ENCODE assay signal across 14 mouse cellular contexts in genomic region chr13:69867296-69868065, GRCm38 (mm10).
DNase-seq lines count a peak whose midpoint lies in the region; ATAC-seq and TF ChIP-seq lines count a peak whose summit lies in the region.
"Had no signal": no experiment of that assay in that cellular context is flagged by ENCODE, and none has a peak within 500 bp of the region (broad histone marks: within the 10 kb centered on the region; RNA-seq: fewer than 3 reads in every experiment).

No protein-coding gene starts in this region.

- H3K36me3 ChIP-seq in forebrain, postnatal 0 days (ENCODE audit: insufficient read depth) = no peaks in the 10 kb centered on the region
- H3K36me3 ChIP-seq in forebrain, embryonic 15.5 days = no peaks in the 10 kb centered on the region
- no peaks in the 10 kb centered on the region for H3K36me3 ChIP-seq in midbrain, embryonic 14.5 days (ENCODE audit: control insufficient read depth, insufficient read depth, low read length)
- H3K36me3 ChIP-seq in midbrain, embryonic 16.5 days (ENCODE audit: control insufficient read depth, insufficient read depth, low read length) = no peaks in the 10 kb centered on the region
- no peaks in the 10 kb centered on the region for H3K36me3 ChIP-seq in heart, embryonic 11.5 days (ENCODE audit: control insufficient read depth, insufficient read depth, low read length)
- H3K36me3 ChIP-seq in heart, embryonic 12.5 days = no peaks in the 10 kb centered on the region
- H3K36me3 ChIP-seq: embryonic facial prominence, embryonic 12.5 days; forebrain, embryonic 10.5 days had no signal

- 77% methylated on average over 15 of the region's 15 CpGs for WGBS in forebrain, postnatal 0 days
- 86% methylated on average over 15 of the region's 15 CpGs for WGBS in forebrain, embryonic 15.5 days
- 86% methylated on average over 15 of the region's 15 CpGs for WGBS in midbrain, embryonic 14.5 days
- WGBS in midbrain, embryonic 16.5 days = 82% methylated on average over 15 of the region's 15 CpGs
- 75% methylated on average over 15 of the region's 15 CpGs for WGBS in heart, embryonic 11.5 days (ENCODE audit: insufficient replicate concordance)
- 74% methylated on average over 15 of the region's 15 CpGs for WGBS in heart, embryonic 12.5 days

- no peak overlapping the region for H3K4me2 ChIP-seq in forebrain, postnatal 0 days (ENCODE audit: low read depth)
- H3K4me2 ChIP-seq in forebrain, embryonic 15.5 days (replicated peaks) = no peak overlapping the region
- no peak overlapping the region for H3K4me2 ChIP-seq in midbrain, embryonic 14.5 days (ENCODE audit: low read length)
- no peak overlapping the region for H3K4me2 ChIP-seq in midbrain, embryonic 16.5 days (ENCODE audit: low read length)
- H3K4me2 ChIP-seq in heart, embryonic 11.5 days = no peak overlapping the region
- H3K4me2 ChIP-seq in heart, embryonic 12.5 days = no peak overlapping the region
- H3K4me2 ChIP-seq: embryonic facial prominence, embryonic 12.5 days had no signal

- no peak overlapping the region for H3K9ac ChIP-seq in forebrain, postnatal 0 days
- H3K9ac ChIP-seq in forebrain, embryonic 15.5 days (replicated peaks) = no peak overlapping the region
- H3K9ac ChIP-seq in midbrain, embryonic 14.5 days (replicated peaks; ENCODE audit: low read length) = no peak overlapping the region
- no peak overlapping the region for H3K9ac ChIP-seq in midbrain, embryonic 16.5 days (ENCODE audit: low read depth, low read length)
- H3K9ac ChIP-seq in heart, embryonic 11.5 days (ENCODE audit: low read depth, low read length) = no peak overlapping the region
- H3K9ac ChIP-seq in heart, embryonic 12.5 days = no peak overlapping the region
- H3K9ac ChIP-seq: embryonic facial prominence, embryonic 12.5 days had no signal

- H3K4me1 ChIP-seq in forebrain, postnatal 0 days (ENCODE audit: insufficient read depth) = 0 out of 2 replicates have a peak, but pooled peaks cover 3% of the 10 kb centered on the region
- H3K4me1 ChIP-seq in forebrain, embryonic 15.5 days = no peaks in the 10 kb centered on the region
- no peaks in the 10 kb centered on the region for H3K4me1 ChIP-seq in midbrain, embryonic 14.5 days (ENCODE audit: control insufficient read depth, insufficient read depth, low read length)
- no peaks in the 10 kb centered on the region for H3K4me1 ChIP-seq in midbrain, embryonic 16.5 days (ENCODE audit: control insufficient read depth, insufficient read depth, low read length)
- H3K4me1 ChIP-seq in heart, embryonic 11.5 days (ENCODE audit: control insufficient read depth, insufficient read depth, low read length) = no peaks in the 10 kb centered on the region
- H3K4me1 ChIP-seq in heart, embryonic 12.5 days (replicated peaks) = no peaks in the 10 kb centered on the region
- H3K4me1 ChIP-seq: embryonic facial prominence, embryonic 12.5 days; forebrain, embryonic 10.5 days had no signal

- 0 out of 2 replicates have a peak, but pooled peaks have one; percentile 32 for ATAC-seq in forebrain, postnatal 0 days
- no peak for ATAC-seq in forebrain, embryonic 15.5 days (replicated peaks)
- ATAC-seq in midbrain, embryonic 14.5 days (ENCODE audit: low FRiP score, low TSS enrichment) = no peak
- ATAC-seq in midbrain, embryonic 16.5 days = no peak
- ATAC-seq in heart, embryonic 11.5 days (replicated peaks; ENCODE audit: insufficient number of reproducible peaks, low FRiP score, low TSS enrichment) = no peak
- no peak; the same call in 1 of the 2 replicates for ATAC-seq in heart, embryonic 12.5 days (ENCODE audit: insufficient number of reproducible peaks, low FRiP score)
- ATAC-seq: hindbrain, embryonic 16.5 days had no signal

- DNase-seq in forebrain, postnatal 0 days = no peak
- peak; percentile 19 for DNase-seq in midbrain, embryonic 14.5 days
- DNase-seq in left cerebral cortex, adult 8-10 months (ENCODE audit: low spot score in 2 of 2) = peak; percentile 23 to 76
- peak; percentile 82 for DNase-seq in telencephalon, adult 2 months (ENCODE audit: low read depth, low spot score)
- DNase-seq: cerebellum, postnatal 25 days; liver; thymus, adult 18-20 months had no signal

- H3K4me3 ChIP-seq in forebrain, postnatal 0 days (ENCODE audit: low read depth, low read length) = no peak overlapping the region
- no peak overlapping the region for H3K4me3 ChIP-seq in forebrain, embryonic 15.5 days
- H3K4me3 ChIP-seq in midbrain, embryonic 14.5 days (replicated peaks; ENCODE audit: low read depth, low read length) = no peak overlapping the region
- H3K4me3 ChIP-seq in midbrain, embryonic 16.5 days (ENCODE audit: low read depth, low read length) = no peak overlapping the region
- no peak overlapping the region for H3K4me3 ChIP-seq in heart, embryonic 11.5 days (ENCODE audit: low read depth, low read length)
- no peak overlapping the region for H3K4me3 ChIP-seq in heart, embryonic 12.5 days
- H3K4me3 ChIP-seq: embryonic facial prominence, embryonic 12.5 days; forebrain, embryonic 10.5 days had no signal

- H3K27me3 ChIP-seq in forebrain, postnatal 0 days (ENCODE audit: insufficient read depth, low read length) = no peaks in the 10 kb centered on the region
- no peaks in the 10 kb centered on the region for H3K27me3 ChIP-seq in forebrain, embryonic 15.5 days
- H3K27me3 ChIP-seq in midbrain, embryonic 14.5 days (ENCODE audit: control insufficient read depth, insufficient read depth, low read length) = no peaks in the 10 kb centered on the region
- H3K27me3 ChIP-seq in midbrain, embryonic 16.5 days (ENCODE audit: control insufficient read depth, insufficient read depth, low read depth, low read length) = no peaks in the 10 kb centered on the region
- H3K27me3 ChIP-seq in heart, embryonic 11.5 days (ENCODE audit: control insufficient read depth, insufficient read depth, low read length) = no peaks in the 10 kb centered on the region
- no peaks in the 10 kb centered on the region for H3K27me3 ChIP-seq in heart, embryonic 12.5 days (replicated peaks)
- H3K27me3 ChIP-seq: embryonic facial prominence, embryonic 12.5 days had no signal

- H3K9me3 ChIP-seq in forebrain, postnatal 0 days (ENCODE audit: low read length) = no peaks in the 10 kb centered on the region
- H3K9me3 ChIP-seq in forebrain, embryonic 15.5 days = no peaks in the 10 kb centered on the region
- no peaks in the 10 kb centered on the region for H3K9me3 ChIP-seq in midbrain, embryonic 14.5 days (ENCODE audit: control insufficient read depth, low read length)
- H3K9me3 ChIP-seq in midbrain, embryonic 16.5 days (replicated peaks; ENCODE audit: control insufficient read depth, low read length, poor library complexity, severe bottlenecking) = no peaks in the 10 kb centered on the region
- no peaks in the 10 kb centered on the region for H3K9me3 ChIP-seq in heart, embryonic 11.5 days (replicated peaks; ENCODE audit: control insufficient read depth, low read length)
- no peaks in the 10 kb centered on the region for H3K9me3 ChIP-seq in heart, embryonic 12.5 days (replicated peaks)
- H3K9me3 ChIP-seq: embryonic facial prominence, embryonic 12.5 days; forebrain, embryonic 10.5 days had no signal

- no peak for TF ChIP-seq CTCF in forebrain, postnatal 0 days (IDR thresholded peaks at IDR 0.05; ENCODE audit: low read depth)

- H3K27ac ChIP-seq in forebrain, postnatal 0 days (ENCODE audit: low read depth, low read length) = no peak overlapping the region
- H3K27ac ChIP-seq in forebrain, embryonic 15.5 days (replicated peaks) = no peak overlapping the region
- H3K27ac ChIP-seq in midbrain, embryonic 14.5 days (replicated peaks; ENCODE audit: low read depth, low read length) = no peak overlapping the region
- no peak overlapping the region for H3K27ac ChIP-seq in midbrain, embryonic 16.5 days (ENCODE audit: low read length)
- no peak overlapping the region for H3K27ac ChIP-seq in heart, embryonic 11.5 days (ENCODE audit: low read depth, low read length)
- H3K27ac ChIP-seq in heart, embryonic 12.5 days (ENCODE audit: poor library complexity, severe bottlenecking) = no peak overlapping the region
- H3K27ac ChIP-seq: embryonic facial prominence, embryonic 12.5 days; forebrain, embryonic 10.5 days had no signal
